Mouse (Mus musculus): ENCODE results near the gene Hsd17b14.

- TF ChIP-seq CTCF (IDR thresholded peaks at IDR 0.05; ENCODE audit: control insufficient read depth, insufficient read depth, low read length) (no peak), POLR2A (IDR thresholded peaks at IDR 0.05; ENCODE audit: borderline replicate concordance, control insufficient read depth, low read depth, low read length) (no peak)
Observed at GRCm38 (mm10) chr7:45591880-45592279, 37.2 kb downstream of the Hsd17b14 start.

Data from bone marrow, adult 2 months (tissue).